8 mouse cellular contexts compared by ENCODE assay signal in the genomic region with DNA sequence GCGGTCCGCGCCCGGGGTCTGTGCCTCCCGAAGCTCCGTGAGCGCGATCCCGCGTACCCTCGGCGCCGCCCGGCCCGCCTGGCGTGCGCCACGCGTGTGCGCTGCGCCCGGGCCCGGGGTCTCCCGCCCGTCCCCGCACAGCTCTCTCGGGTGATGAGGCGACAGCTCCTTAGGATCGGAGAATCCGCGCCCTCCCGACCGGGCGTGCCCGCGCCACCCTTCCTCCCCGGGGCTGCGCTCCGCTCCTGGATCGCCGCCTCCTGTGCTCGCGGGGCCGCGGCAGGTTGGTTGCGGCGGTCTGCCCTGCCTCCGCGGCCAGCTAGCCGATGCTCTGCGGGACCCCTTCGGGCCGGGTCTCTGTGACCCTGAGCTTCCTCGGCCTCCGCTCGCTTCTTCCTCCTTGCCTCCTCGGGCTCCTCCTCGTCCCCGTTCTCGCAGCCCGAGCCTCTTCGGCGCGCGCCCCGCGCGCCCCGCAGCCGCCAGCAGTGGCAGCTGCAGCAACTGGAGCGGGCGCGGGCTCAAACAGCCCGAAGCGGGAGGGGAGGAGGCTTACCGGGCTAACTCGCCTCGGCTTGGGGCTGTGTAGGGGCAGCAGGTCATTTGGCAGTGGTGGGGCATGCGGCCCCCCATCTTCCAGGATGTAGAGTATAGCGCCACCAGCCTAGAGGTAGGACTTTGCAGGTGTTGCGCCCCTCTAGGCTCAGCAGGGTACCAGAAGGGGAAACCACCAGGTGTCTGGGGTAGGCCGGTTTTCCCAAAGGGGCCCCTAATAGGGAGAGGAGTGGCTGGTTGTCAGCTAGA. TPM values are rescaled to one million over a fixed set of nuclear protein-coding genes. Genes with fewer than 3 reads are reported as not detected.
DNase-seq lines count a peak whose midpoint lies in the region; ATAC-seq and TF ChIP-seq lines count a peak whose summit lies in the region.

No protein-coding gene starts in this region.

- no peaks in the 10 kb centered on the region for H3K9me3 ChIP-seq in lung, embryonic 14.5 days (ENCODE audit: low read depth, low read length)
- no peaks in the 10 kb centered on the region for H3K9me3 ChIP-seq in kidney, embryonic 16.5 days (ENCODE audit: low read length)
- H3K9me3 ChIP-seq in liver, embryonic 11.5 days (ENCODE audit: control insufficient read depth, low read length) = no peaks in the 10 kb centered on the region

- H3K36me3 ChIP-seq in lung, embryonic 14.5 days (ENCODE audit: insufficient read depth) = no peaks in the 10 kb centered on the region
- H3K36me3 ChIP-seq in kidney, embryonic 16.5 days (ENCODE audit: insufficient read depth, low read length) = no peaks in the 10 kb centered on the region
- no peaks in the 10 kb centered on the region for H3K36me3 ChIP-seq in liver, embryonic 11.5 days (ENCODE audit: control insufficient read depth, insufficient read depth, low read length)

- H3K4me2 ChIP-seq in lung, embryonic 14.5 days = peak overlapping the region; percentile 98
- peak overlapping the region; percentile 97 for H3K4me2 ChIP-seq in kidney, embryonic 16.5 days (replicated peaks; ENCODE audit: low read depth, low read length)
- peak overlapping the region; percentile 69 for H3K4me2 ChIP-seq in liver, embryonic 11.5 days

- peak overlapping the region; percentile 50 for H3K9ac ChIP-seq in lung, embryonic 14.5 days
- H3K9ac ChIP-seq in kidney, embryonic 16.5 days (replicated peaks; ENCODE audit: low read length) = peak overlapping the region; percentile 68
- H3K9ac ChIP-seq in liver, embryonic 11.5 days (ENCODE audit: low read depth, low read length) = no peak overlapping the region

- no peak overlapping the region for H3K27ac ChIP-seq in lung, embryonic 14.5 days (ENCODE audit: low read depth)
- no peak overlapping the region for H3K27ac ChIP-seq in kidney, embryonic 16.5 days (ENCODE audit: low read length)
- H3K27ac ChIP-seq in liver, embryonic 11.5 days (ENCODE audit: low read depth, low read length) = no peak overlapping the region

- peak; percentile 53 for DNase-seq in lung, embryonic 14.5 days
- DNase-seq in lung, postnatal 25 days (ENCODE audit: low spot score) = no peak
- peak; percentile 19 for DNase-seq in embryo, embryonic 11.5 days (ENCODE audit: low read depth, low spot score)
- peak; percentile 15 to 45 for DNase-seq in gastrocnemius, postnatal 36 days
- DNase-seq in liver, embryonic 11.5 days (ENCODE audit: low spot score) = peak; percentile 40
- DNase-seq in ovary, postnatal 36 days (ENCODE audit: low spot score) = peak; percentile 64
- DNase-seq in B cell, adult 2 months = no peak

- under 1% methylated on average over 61 of the region's 82 CpGs for WGBS in lung, embryonic 14.5 days
- WGBS in kidney, embryonic 16.5 days = under 1% methylated on average over 79 of the region's 82 CpGs
- WGBS in liver, embryonic 11.5 days = under 1% methylated on average over 57 of the region's 82 CpGs

- peak overlapping the region; percentile 63 for H3K4me3 ChIP-seq in lung, embryonic 14.5 days (ENCODE audit: low read depth, low read length)
- peak overlapping the region; percentile 70 for H3K4me3 ChIP-seq in kidney, embryonic 16.5 days (ENCODE audit: low read length)
- H3K4me3 ChIP-seq in liver, embryonic 11.5 days (ENCODE audit: low read depth, low read length) = peak overlapping the region; percentile 59

- H3K27me3 ChIP-seq in lung, embryonic 14.5 days (ENCODE audit: insufficient read depth, low read length) = peaks cover 67% of the 10 kb centered on the region
- H3K27me3 ChIP-seq in kidney, embryonic 16.5 days (ENCODE audit: insufficient read depth, low read length) = peaks cover 71% of the 10 kb centered on the region
- peaks cover 65% of the 10 kb centered on the region for H3K27me3 ChIP-seq in liver, embryonic 11.5 days (replicated peaks; ENCODE audit: control insufficient read depth, insufficient read depth, low read length)

- TF ChIP-seq CTCF in lung, embryonic 14.5 days (IDR thresholded peaks at IDR 0.05; ENCODE audit: low read depth) = no peak

- intact Hi-C loops in gastrocnemius, postnatal 36 days (cut with DNase I) = loop anchor here (2.0 to 5.0 kb wide), 2 partner anchors 102 to 128 kb away; no protein-coding TSS in a partner anchor

- H3K4me1 ChIP-seq in lung, embryonic 14.5 days (ENCODE audit: insufficient read depth) = no peaks in the 10 kb centered on the region
- peaks cover 6% of the 10 kb centered on the region; the same call in 1 of the 2 replicates for H3K4me1 ChIP-seq in kidney, embryonic 16.5 days (ENCODE audit: insufficient read depth, low read length)
- no peaks in the 10 kb centered on the region; the same call in 1 of the 2 replicates for H3K4me1 ChIP-seq in liver, embryonic 11.5 days (replicated peaks; ENCODE audit: control insufficient read depth, insufficient read depth, low read length)

- peak; percentile 48; the same call in 1 of the 2 replicates for ATAC-seq in lung, embryonic 14.5 days (ENCODE audit: insufficient read depth)
- ATAC-seq in kidney, embryonic 16.5 days (ENCODE audit: low FRiP score, low TSS enrichment) = peak; percentile 67
- no peak for ATAC-seq in liver, embryonic 11.5 days (replicated peaks; ENCODE audit: low FRiP score)

RNA-seq across cellular contexts. Expression of a gene that starts 9.6 kb away (rescaled TPM):
- polyA plus RNA-seq in lung, embryonic 14.5 days (2014; fragmentation: Nextera tagmentation; extraction: Ambion mirVana) = 1.5 and 2.2 TPM in 2 replicates
- total RNA-seq in gastrocnemius, postnatal 36 days (2021) = 10 to 100 TPM; 44.2 to 47.3 TPM
- polyA plus RNA-seq in kidney, embryonic 16.5 days (2015; fragmentation: Nextera tagmentation; extraction: Ambion mirVana) = 1.4 and 2.0 TPM in 2 replicates
- 0.35 and 0.58 TPM in 2 replicates for polyA plus RNA-seq in liver, embryonic 11.5 days (2014; fragmentation: Nextera tagmentation; extraction: Ambion mirVana)

Comparison
In these comparisons a context has a peak if more than half of its experiments do, and no peak if none do; other contexts are left out.
1. DNase-seq: peak in lung, embryonic 14.5 days (single experiment), embryo, embryonic 11.5 days (single experiment), gastrocnemius, postnatal 36 days (2 of 2), liver, embryonic 11.5 days (single experiment) and ovary, postnatal 36 days (single experiment); none in lung, postnatal 25 days (single experiment) and B cell, adult 2 months (0 of 2).
2. Peak in every context shown above with its lines, with median percentiles within 50 percentile points of each other: H3K4me2 ChIP-seq and H3K4me3 ChIP-seq.